In the genomic region with DNA sequence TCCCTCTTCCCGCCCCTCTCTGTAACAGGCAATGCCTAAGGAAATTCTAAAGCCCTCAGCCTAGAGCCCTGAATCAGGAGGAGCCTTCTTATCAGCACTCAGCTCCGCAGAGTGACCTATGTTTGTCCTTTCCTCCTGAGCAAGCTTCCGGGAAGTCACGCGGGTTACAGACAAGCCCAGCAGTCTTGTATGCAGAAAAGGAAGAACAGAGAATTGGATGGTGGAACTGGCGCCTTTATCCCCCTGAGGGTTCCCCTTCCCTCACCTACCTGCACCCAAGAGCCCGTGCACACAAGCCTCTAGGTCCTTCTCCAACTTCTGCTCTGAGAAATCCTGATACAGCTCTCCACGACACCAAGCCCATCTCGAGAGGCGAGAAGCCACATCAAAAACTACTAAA, we compare ENCODE assay signal across 11 mouse cellular contexts. TPM values are rescaled to one million over a fixed set of nuclear protein-coding genes. Genes with fewer than 3 reads are reported as not detected.
DNase-seq lines count a peak whose midpoint lies in the region; ATAC-seq and TF ChIP-seq lines count a peak whose summit lies in the region.
"Had no signal": no experiment of that assay in that cellular context is flagged by ENCODE, and none has a peak within 500 bp of the region (broad histone marks: within the 10 kb centered on the region; RNA-seq: fewer than 3 reads in every experiment).

No protein-coding gene starts in this region.

- H3K9me3 ChIP-seq in hindbrain, embryonic 13.5 days = no peaks in the 10 kb centered on the region
- H3K9me3 ChIP-seq in hindbrain, embryonic 11.5 days (ENCODE audit: control insufficient read depth, low read length) = no peaks in the 10 kb centered on the region
- H3K9me3 ChIP-seq in E14TG2a.4 (ENCODE audit: low read length) = no peaks in the 10 kb centered on the region
- H3K9me3 ChIP-seq in liver, embryonic 12.5 days (replicated peaks) = no peaks in the 10 kb centered on the region
- H3K9me3 ChIP-seq: midbrain, embryonic 12.5 days had no signal

- ATAC-seq in hindbrain, embryonic 13.5 days (ENCODE audit: low FRiP score) = no peak
- ATAC-seq in hindbrain, embryonic 11.5 days (ENCODE audit: low FRiP score) = no peak
- no peak for ATAC-seq in liver, embryonic 12.5 days

- H3K27me3 ChIP-seq in hindbrain, embryonic 13.5 days = no peaks in the 10 kb centered on the region
- H3K27me3 ChIP-seq in hindbrain, embryonic 11.5 days (ENCODE audit: control insufficient read depth, insufficient read depth, low read length) = no peaks in the 10 kb centered on the region
- no peaks in the 10 kb centered on the region for H3K27me3 ChIP-seq in E14TG2a.4 (ENCODE audit: insufficient read depth, low read length)
- no peaks in the 10 kb centered on the region for H3K27me3 ChIP-seq in liver, embryonic 12.5 days (replicated peaks)
- H3K27me3 ChIP-seq: midbrain, embryonic 12.5 days had no signal

- no peak overlapping the region for H3K27ac ChIP-seq in hindbrain, embryonic 13.5 days
- no peak overlapping the region for H3K27ac ChIP-seq in hindbrain, embryonic 11.5 days (ENCODE audit: low read depth, low read length)
- H3K27ac ChIP-seq in liver, embryonic 12.5 days = peak overlapping the region; percentile 45; the same call in 1 of the 2 replicates

- no peak overlapping the region for H3K4me3 ChIP-seq in hindbrain, embryonic 13.5 days
- no peak overlapping the region for H3K4me3 ChIP-seq in hindbrain, embryonic 11.5 days (ENCODE audit: low read depth, low read length)
- H3K4me3 ChIP-seq in E14TG2a.4 (replicated peaks; ENCODE audit: low read length) = peak overlapping the region; percentile 71
- H3K4me3 ChIP-seq in liver, embryonic 12.5 days = no peak overlapping the region
- H3K4me3 ChIP-seq: midbrain, embryonic 12.5 days had no signal

- 0 out of 2 replicates have a peak overlapping the region, but pooled peaks have one; percentile 62 for H3K4me2 ChIP-seq in hindbrain, embryonic 13.5 days
- no peak overlapping the region for H3K4me2 ChIP-seq in hindbrain, embryonic 11.5 days (replicated peaks; ENCODE audit: low read depth, low read length)
- peak overlapping the region; percentile 51 for H3K4me2 ChIP-seq in liver, embryonic 12.5 days
- H3K4me2 ChIP-seq: midbrain, embryonic 12.5 days had no signal

- 0 out of 2 replicates have a peak overlapping the region, but pooled peaks have one; percentile 47 for H3K9ac ChIP-seq in hindbrain, embryonic 13.5 days
- no peak overlapping the region for H3K9ac ChIP-seq in hindbrain, embryonic 11.5 days (ENCODE audit: low read depth, low read length)
- peak overlapping the region; percentile 49 for H3K9ac ChIP-seq in liver, embryonic 12.5 days
- H3K9ac ChIP-seq: midbrain, embryonic 12.5 days had no signal

- DNase-seq in hindbrain, embryonic 11.5 days (ENCODE audit: low spot score) = no peak
- DNase-seq in ZHBTc4 (ENCODE audit: low read depth, low spot score) = peak; percentile 90
- no peak for DNase-seq in ovary, postnatal 10 days (ENCODE audit: low spot score)
- DNase-seq in right cerebral cortex, postnatal 36 days (ENCODE audit: low spot score in 2 of 2) = no peak
- DNase-seq in urinary bladder, postnatal 4 days (ENCODE audit: low spot score in 2 of 2) = no peak
- DNase-seq: cerebellum, adult 18-20 months; layer of hippocampus, postnatal 36 days had no signal

- 81% methylated on average over 9 of the region's 10 CpGs for WGBS in hindbrain, embryonic 13.5 days
- 80% methylated on average over 9 of the region's 10 CpGs for WGBS in hindbrain, embryonic 11.5 days
- 17% methylated on average over 9 of the region's 10 CpGs for WGBS in liver, embryonic 12.5 days (ENCODE audit: insufficient replicate concordance)

- H3K4me1 ChIP-seq in hindbrain, embryonic 13.5 days (replicated peaks) = peaks cover 44% of the 10 kb centered on the region
- H3K4me1 ChIP-seq in hindbrain, embryonic 11.5 days (replicated peaks; ENCODE audit: control insufficient read depth, insufficient read depth, low read length) = peaks cover 3% of the 10 kb centered on the region; the same call in 1 of the 2 replicates
- H3K4me1 ChIP-seq in E14TG2a.4 (replicated peaks; ENCODE audit: low read depth, low read length) = peaks cover 76% of the 10 kb centered on the region
- peaks cover 61% of the 10 kb centered on the region for H3K4me1 ChIP-seq in liver, embryonic 12.5 days

- no peaks in the 10 kb centered on the region; the same call in 1 of the 2 replicates for H3K36me3 ChIP-seq in hindbrain, embryonic 13.5 days
- no peaks in the 10 kb centered on the region for H3K36me3 ChIP-seq in hindbrain, embryonic 11.5 days (ENCODE audit: control insufficient read depth, insufficient read depth, low read length)
- H3K36me3 ChIP-seq in E14TG2a.4 (ENCODE audit: insufficient read depth, low read length) = peaks cover 63% of the 10 kb centered on the region
- H3K36me3 ChIP-seq in liver, embryonic 12.5 days = peaks cover 21% of the 10 kb centered on the region
- H3K36me3 ChIP-seq: midbrain, embryonic 12.5 days had no signal

- no peak for TF ChIP-seq CTCF in E14TG2a.4 (conservative IDR thresholded peaks at IDR 0.05; ENCODE audit: low read length)

RNA-seq across cellular contexts. Expression of a gene that starts 4.0 kb away (rescaled TPM):
- 75.4 and 75.8 TPM in 2 replicates for polyA plus RNA-seq in hindbrain, embryonic 13.5 days (2015; fragmentation: Nextera tagmentation; extraction: Ambion mirVana)
- 51.0 and 53.4 TPM in 2 replicates for polyA plus RNA-seq in hindbrain, embryonic 11.5 days (2014; fragmentation: Nextera tagmentation; extraction: Ambion mirVana)
- 24.0 and 27.6 TPM in 2 replicates for polyA plus RNA-seq in liver, embryonic 12.5 days (2016; fragmentation: Nextera tagmentation; extraction: Ambion mirVana)
